Comparison of ENCODE assay signal across 9 mouse cellular contexts in the genomic region with DNA sequence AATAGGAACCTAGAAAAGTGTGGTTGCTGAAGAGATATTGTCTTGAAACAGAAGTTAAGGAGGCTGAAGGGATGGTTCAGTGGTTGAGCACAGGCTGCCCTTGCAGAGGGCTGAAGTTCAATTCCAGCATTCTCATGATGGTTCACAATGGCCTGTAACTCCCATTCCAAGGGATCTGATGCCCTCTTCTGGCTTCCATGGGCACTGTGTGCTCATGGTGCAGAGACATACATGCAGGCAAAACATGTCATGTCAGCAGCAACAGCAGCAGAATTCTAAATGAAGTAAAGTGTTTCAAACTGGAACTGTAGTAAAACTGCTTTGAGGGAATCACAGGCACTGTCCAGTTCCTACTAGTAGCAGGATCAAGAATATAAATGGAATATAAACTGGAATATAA.
DNase-seq lines count a peak whose midpoint lies in the region; TF ChIP-seq lines count a peak whose summit lies in the region.
"Had no signal": no experiment of that assay in that cellular context is flagged by ENCODE, and none has a peak within 500 bp of the region (broad histone marks: within the 10 kb centered on the region; RNA-seq: fewer than 3 reads in every experiment).

No protein-coding gene starts in this region.

- peak; percentile 33; the same call in 1 of the 2 replicates for TF ChIP-seq CTCF in gastrocnemius, adult 2 months (IDR thresholded peaks at IDR 0.05)

- no peak overlapping the region for H3K27ac ChIP-seq in gastrocnemius, adult 2 months
- H3K27ac ChIP-seq: stomach, embryonic 15.5 days had no signal

- intact Hi-C loops in gastrocnemius, adult 2 months (cut with DNase I), result no loop called here

- no peak for DNase-seq in gastrocnemius, adult 2 months
- no peak for DNase-seq in gastrocnemius, postnatal 10 days
- DNase-seq in urinary bladder, postnatal 14 days (ENCODE audit: low spot score), result peak; percentile 12
- no peak for DNase-seq in urinary bladder, adult 18-20 months (ENCODE audit: low spot score in 2 of 2)
- peak; percentile 45 for DNase-seq in kidney, postnatal 10 days
- DNase-seq in right cerebral cortex, postnatal 4 days, result no peak
- DNase-seq in layer of hippocampus, adult 9-11 months, result no peak
- DNase-seq in layer of hippocampus, postnatal 36 days, result no peak

- no peak overlapping the region for H3K4me3 ChIP-seq in gastrocnemius, adult 2 months
- H3K4me3 ChIP-seq: stomach, embryonic 15.5 days had no signal

Comparison
In these comparisons a context has a peak if more than half of its experiments do, and no peak if none do; other contexts are left out.
1. DNase-seq: peak in urinary bladder, postnatal 14 days (single experiment) and kidney, postnatal 10 days (single experiment); none in gastrocnemius, adult 2 months (single experiment), gastrocnemius, postnatal 10 days (single experiment), urinary bladder, adult 18-20 months (0 of 2), right cerebral cortex, postnatal 4 days (single experiment), layer of hippocampus, adult 9-11 months (single experiment) and layer of hippocampus, postnatal 36 days (0 of 2).